Mouse (Mus musculus): ENCODE data around the gene Apba2. TPM values are rescaled to one million over a fixed set of nuclear protein-coding genes. Genes with fewer than 3 reads are reported as not detected.

Gene Apba2
- total RNA-seq, 2 experiments from 2014 or later = 0.45 to 0.67 TPM

GRCm38 (mm10) chr7:64709520-64710262 is 208.2 kb downstream of the Apba2 start:
- no peak for DNase-seq
- intact Hi-C loops (cut with DNase I) = no loop called here

DNA sequence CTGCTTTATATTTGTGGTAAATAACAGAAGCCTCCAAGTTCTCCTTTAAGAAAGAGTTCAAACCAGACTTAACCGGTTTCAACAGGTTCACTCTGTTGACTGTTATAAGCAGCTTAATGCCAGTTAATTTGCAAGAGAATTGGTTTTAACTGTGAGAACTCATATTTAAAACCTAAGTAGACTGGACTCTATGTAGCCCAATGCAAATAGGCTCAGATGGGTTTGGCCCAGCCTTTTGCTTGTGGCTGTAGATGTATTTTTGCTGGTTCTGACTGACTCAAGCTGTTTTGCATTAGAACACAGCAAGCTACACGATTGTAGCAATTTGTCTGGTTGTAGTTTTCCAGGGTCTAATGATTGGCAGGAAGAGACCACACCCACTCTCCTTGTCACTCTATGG is 214.8 kb downstream of the Apba2 start:
- DNase-seq = no peak
- intact Hi-C loops (cut with DNase I) = no loop called here

DNA sequence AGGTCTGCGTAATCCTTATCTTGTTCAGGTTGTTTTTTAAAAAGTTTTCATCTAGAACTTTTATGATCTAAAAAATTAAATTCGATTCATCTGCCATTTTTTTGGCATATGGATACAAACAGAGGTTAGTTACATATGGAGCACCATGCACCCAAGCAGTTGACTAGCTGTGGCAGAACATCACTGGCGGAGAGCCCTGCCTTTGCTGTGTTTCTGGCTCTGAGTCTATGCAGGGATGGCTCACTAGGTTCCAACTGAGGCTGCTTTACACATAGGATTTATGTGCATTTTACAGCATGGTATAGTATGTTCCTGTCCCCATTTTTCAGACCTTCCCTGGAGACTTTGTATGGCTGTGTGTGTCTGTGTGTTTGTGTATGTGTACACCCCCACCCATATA is 221.8 kb downstream of the Apba2 start:
- intact Hi-C loops (cut with DNase I) = no loop called here
- no peak for DNase-seq

GRCm38 (mm10) chr7:64724409-64724808 is 222.9 kb downstream of the Apba2 start:
- intact Hi-C loops (cut with DNase I) = no loop called here
- no peak for DNase-seq

DNA sequence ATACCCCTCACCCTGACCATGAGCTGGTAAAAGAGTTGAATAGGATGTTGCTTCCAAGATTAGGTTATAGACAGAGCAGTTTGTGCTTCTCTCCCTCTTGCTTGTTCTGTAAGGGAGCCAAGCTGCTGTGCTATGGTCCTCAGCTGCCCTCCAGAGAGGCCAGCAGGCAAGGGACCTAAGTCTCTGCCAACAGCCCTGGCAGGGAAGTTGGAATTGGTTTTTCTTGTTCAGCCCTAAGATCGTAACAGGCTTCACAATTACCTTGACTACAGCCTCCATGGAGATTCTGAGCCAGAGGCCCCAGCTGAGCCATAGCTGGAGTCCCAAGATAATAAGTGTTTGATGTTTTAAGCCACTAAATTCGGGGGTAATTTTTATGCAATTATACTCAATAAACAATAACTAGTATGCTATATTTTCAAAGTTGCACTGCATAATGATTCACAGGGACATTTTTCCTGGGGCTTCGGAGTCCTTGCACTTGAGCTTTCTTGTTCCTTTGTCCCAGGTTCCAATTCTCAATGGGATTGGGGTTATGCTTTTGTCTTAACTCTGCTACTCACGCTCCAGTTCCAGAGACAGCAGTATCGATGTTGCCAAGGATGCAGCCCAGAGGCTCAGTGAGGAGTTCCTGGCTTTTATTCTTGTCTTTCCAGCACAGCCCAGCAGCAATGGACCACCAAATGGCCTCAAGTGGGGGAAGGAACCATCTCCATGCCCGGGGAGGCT is 224.6 kb downstream of the Apba2 start:
- intact Hi-C loops (cut with DNase I) = no loop called here
- peak in 1 of 2 experiments; percentile 11 for DNase-seq

DNA sequence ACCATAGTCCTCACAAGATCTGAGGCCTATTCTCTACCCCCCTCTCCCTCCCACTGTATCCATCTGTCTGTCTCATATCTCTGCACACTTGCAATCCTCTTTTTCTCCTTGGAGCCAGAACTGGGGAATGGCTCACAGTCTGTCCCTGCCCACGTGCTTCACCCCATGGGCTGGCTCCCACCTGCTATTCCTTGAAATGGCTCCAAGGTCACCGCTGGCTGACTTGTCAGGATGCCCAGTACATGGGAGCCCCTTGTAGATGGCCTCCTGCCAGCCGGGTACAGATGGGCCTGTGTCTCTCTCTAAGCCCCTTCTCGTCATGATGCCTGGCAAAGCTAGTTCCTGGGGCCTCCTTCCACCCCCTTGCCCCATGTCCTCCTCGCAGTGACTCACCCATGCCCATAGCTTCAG is 226.7 kb downstream of the Apba2 start:
- no peak for DNase-seq
- intact Hi-C loops (cut with DNase I) = no loop called here

DNA sequence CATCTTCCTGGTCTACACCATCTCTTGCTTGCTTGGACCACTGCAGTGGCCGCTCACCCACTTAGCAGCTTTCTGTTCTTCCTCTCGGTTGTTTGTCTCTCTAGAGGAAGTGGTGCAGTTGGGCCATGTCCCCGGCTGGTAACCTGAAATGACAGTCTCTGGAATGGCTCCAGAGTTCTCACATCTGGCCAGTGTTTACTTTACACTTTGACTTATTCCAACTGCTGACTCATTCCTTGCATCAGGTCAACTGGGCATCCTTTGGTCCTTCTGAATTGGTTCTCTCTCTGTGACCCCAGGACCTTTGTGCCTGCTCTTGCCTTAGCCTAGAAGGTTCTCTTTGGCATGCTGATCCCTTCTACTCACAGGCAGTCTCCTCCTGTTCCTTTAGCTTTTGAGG is 227.3 kb downstream of the Apba2 start:
- no peak for DNase-seq
- intact Hi-C loops (cut with DNase I) = no loop called here

DNA sequence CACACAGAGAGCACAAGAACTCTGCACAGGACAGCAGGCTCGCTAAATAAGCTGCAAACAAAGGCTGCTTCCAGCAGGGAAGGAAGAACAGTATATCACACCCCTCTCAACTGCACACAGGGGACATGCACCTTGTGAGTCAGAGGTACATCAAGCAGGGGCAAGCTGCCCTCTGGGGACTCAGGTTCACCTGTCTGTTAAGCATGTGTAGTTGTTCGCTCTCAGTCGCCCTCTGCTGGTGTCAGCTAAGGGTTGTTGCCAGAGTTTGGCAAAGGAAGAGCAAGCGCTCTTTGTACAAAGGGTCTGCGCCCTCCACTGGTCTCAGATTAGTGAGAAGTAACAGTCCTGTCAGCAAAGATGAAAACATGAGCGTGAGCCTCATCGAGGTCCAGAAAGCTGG is 228.3 kb downstream of the Apba2 start:
- intact Hi-C loops (cut with DNase I) = no loop called here
- DNase-seq = peak; percentile 9 to 41

GRCm38 (mm10) chr7:64739131-64739530 is 237.6 kb downstream of the Apba2 start:
- no peak for DNase-seq
- intact Hi-C loops (cut with DNase I) = no loop called here

DNA sequence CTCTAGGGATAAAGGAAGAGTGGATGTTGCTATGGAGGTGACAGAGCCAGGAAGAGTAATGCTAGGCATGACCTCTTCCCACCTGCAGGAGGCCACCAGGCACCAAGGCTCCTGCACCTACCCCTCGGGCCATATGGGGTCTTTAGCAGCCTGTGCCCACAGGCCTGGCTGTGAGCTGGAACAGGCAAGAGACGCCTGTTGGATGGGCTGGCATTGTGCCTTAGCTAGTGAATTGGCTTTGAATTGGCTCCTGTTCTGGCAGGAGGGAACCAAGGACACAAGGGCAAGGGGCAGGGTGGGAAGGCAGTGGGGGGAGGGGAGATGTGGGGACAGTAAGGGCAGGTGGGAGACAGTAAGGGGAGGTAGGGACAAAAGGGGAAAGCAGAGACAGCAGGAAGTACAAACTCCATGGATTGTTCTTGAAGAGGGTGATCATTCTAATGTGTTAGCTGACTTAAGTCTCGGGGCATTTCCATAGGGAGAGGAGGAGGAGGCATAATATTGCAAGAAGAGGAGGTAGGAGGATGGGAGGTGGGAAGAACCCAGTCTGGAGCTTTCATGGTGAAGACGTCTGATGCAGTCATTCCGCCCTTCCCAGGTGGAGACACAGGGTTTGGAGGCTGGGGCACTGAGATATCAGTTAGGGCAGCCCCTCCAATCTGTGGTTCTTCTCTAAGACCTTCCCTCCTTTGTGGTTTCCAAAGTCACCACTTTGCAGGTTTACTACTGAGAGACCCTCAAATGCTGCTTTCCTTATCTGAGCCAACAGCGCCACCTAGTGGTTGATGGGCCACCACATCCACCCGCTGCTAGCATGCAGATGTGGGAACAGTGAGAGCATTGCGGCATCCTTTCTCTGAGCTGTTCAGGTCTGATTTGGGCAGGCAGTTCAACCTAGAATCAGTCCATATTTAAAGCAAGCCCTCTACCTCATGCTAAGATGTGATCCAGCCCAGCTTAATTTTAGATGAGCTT is 240.1 kb downstream of the Apba2 start:
- intact Hi-C loops (cut with DNase I) = loop anchor here (5.0 to 10.0 kb wide), 4 partner anchors 317 to 989 kb away; no protein-coding TSS in a partner anchor
- peak; percentile 66 to 84 for DNase-seq

- DNase-seq = no peak
- intact Hi-C loops (cut with DNase I) = loop anchor here (5.0 to 10.0 kb wide), 4 partner anchors 319 to 991 kb away; no protein-coding TSS in a partner anchor
Measured at GRCm38 (mm10) chr7:64743610-64744009, 242.1 kb downstream of the Apba2 start.

DNA sequence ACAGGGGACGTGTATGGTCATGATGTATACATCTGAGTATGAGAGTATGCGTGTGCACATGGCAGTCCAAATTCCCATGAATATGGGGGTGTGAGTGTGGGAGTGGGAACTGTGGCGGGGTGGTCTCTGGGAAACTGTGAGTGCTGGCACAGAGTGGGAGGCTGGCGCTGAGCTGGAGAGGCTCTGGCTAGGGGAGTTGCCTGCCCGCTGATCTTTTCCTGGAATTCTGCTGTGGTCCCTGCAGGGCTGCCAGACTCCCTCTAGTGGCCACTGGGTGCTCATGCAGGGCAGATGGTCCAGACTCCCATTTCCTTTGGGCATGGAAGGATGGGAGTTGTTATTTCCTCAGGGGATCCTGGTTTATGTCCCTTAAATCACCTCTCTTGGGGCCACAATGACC is 250.0 kb downstream of the Apba2 start:
- DNase-seq = peak; percentile 39 to 64
- intact Hi-C loops (cut with DNase I) = no loop called here

DNA sequence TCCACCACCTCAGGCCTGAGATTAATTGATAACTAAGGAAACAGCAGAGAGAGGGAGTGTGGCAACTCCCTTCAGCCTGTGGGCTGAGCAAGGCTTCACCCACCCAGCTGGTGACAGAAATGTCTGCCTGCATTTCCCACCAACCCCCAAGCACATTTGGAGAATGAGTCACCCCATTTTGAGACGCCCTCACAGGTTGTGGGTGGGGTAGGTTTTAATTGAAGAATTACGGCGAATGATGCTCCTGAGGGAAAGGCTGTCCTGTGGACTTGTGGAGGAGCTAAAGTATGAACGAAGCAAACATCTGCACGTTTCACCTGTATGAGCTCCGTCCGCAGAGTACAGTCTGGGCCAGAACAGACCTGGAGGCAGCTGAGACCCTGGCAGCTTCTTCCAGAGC is 250.6 kb downstream of the Apba2 start:
- intact Hi-C loops (cut with DNase I) = no loop called here
- no peak for DNase-seq

- DNase-seq = no peak
- intact Hi-C loops (cut with DNase I) = no loop called here
Measured at GRCm38 (mm10) chr7:64753678-64754077, 252.2 kb downstream of the Apba2 start.

GRCm38 (mm10) chr7:64754161-64754560 is 252.7 kb downstream of the Apba2 start:
- DNase-seq = no peak
- intact Hi-C loops (cut with DNase I) = no loop called here

DNA sequence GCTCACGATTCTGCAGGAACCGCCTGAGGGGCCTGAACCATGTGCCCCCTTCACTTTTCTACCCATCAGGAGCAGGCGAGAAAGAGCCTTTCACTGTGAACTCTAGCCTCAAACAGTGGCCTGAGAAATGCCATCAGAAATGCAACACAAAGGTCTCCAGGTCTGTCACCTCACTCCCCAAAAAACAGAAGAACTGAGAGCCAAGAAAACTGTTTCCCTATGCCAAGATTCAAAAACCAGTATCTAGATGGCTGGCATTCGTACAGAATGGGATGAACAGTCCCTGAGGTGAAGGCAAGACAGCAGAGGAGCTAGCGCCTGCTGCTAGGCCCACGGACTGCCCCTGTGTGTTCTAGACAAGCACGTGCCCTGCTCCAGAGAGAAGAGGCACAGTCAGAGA is 253.6 kb downstream of the Apba2 start:
- DNase-seq = no peak
- intact Hi-C loops (cut with DNase I) = no loop called here

DNA sequence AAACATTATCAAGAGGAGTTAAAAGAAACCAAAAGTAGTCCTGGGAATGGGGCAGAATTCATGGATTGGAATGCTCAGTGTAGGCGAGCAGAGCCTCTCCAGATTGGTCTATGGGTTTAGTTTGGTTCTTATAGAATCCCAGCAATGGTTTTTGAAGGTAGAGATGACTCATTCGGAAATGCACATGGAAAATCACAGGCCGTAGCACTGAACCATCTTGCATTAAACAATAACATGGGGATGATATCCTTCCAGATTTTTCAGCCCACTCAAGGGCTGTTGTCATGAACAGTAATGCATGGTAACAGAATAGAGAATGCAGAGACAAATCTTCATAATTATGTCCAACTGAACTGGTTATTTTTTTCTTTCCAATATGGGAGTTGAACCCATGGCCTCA is 264.1 kb downstream of the Apba2 start:
- no peak for DNase-seq
- intact Hi-C loops (cut with DNase I) = no loop called here

GRCm38 (mm10) chr7:64769768-64770167 is 268.3 kb downstream of the Apba2 start:
- intact Hi-C loops (cut with DNase I) = no loop called here
- no peak for DNase-seq

- no peak for DNase-seq
- intact Hi-C loops (cut with DNase I) = no loop called here
Measured at GRCm38 (mm10) chr7:64770779-64771390, 269.4 kb downstream of the Apba2 start.

- intact Hi-C loops (cut with DNase I) = no loop called here
- DNase-seq = no peak
Measured at GRCm38 (mm10) chr7:64773465-64773864, 272.0 kb downstream of the Apba2 start.
